Mouse (Mus musculus): ENCODE results near the gene Olfr1311. TPM values are rescaled to one million over a fixed set of nuclear protein-coding genes. Genes with fewer than 3 reads are reported as not detected.

Gene Olfr1311
- total RNA-seq (2023) = not detected

GRCm38 (mm10) chr2:112024312-112024711 lies at the start of gene Olfr1311:
TSS of gene Olfr1311 (minus strand) at chr2:112024412.

GRCm38 (mm10) chr2:112050138-112050537 lies 25.9 kb upstream of the Olfr1311 start, which contains the start of gene Olfr1312:
TSS of gene Olfr1312 (minus strand) at chr2:112050238.

GRCm38 (mm10) chr2:112012608-112013007 lies 11.6 kb downstream of the Olfr1311 start, which contains the start of gene Olfr1310:
TSS of gene Olfr1310 (minus strand) at chr2:112012708.

GRCm38 (mm10) chr2:111990181-111990580 lies 34.0 kb downstream of the Olfr1311 start, which contains the start of gene Olfr1309:
TSS of gene Olfr1309 (minus strand) at chr2:111990281.

Other genes with a start within 250 kb of the Olfr1311 start
- gene Olfr1302, start 247.0 kb downstream of the Olfr1311 start, total RNA-seq (2023) = not detected
- gene Olfr1303, start 204.1 kb downstream of the Olfr1311 start, total RNA-seq (2023) = not detected
- gene Olfr1305, start 147.3 kb downstream of the Olfr1311 start, total RNA-seq (2023) = not detected
- not detected for gene Olfr1306, start 108.1 kb downstream of the Olfr1311 start, total RNA-seq (2023)
- under 1 TPM; 0.04 to 0.11 TPM for gene Olfr1307, start 75.0 kb downstream of the Olfr1311 start, total RNA-seq (2023)
- gene Olfr1308, start 59.5 kb downstream of the Olfr1311 start, total RNA-seq (2023) = not detected
- gene Olfr1309, start 34.1 kb downstream of the Olfr1311 start, total RNA-seq (2023) = not detected
- gene Olfr1310, start 11.7 kb downstream of the Olfr1311 start, total RNA-seq (2023) = not detected
- not detected for gene Olfr1312, start 25.8 kb upstream of the Olfr1311 start, total RNA-seq (2023)
- not detected for gene Olfr1313, start 53.4 kb upstream of the Olfr1311 start, total RNA-seq (2023)
- gene Olfr1314, start 72.4 kb upstream of the Olfr1311 start, total RNA-seq (2023) = not detected
- not detected for gene Olfr1315-ps1, start 91.0 kb upstream of the Olfr1311 start, total RNA-seq (2023)
- not detected for gene Olfr1316, start 110.6 kb upstream of the Olfr1311 start, total RNA-seq (2023)
- gene Olfr1317, start 115.9 kb upstream of the Olfr1311 start, total RNA-seq (2023) = not detected
- not detected for gene Olfr1318, start 129.8 kb upstream of the Olfr1311 start, total RNA-seq (2023)
- gene Lpcat4, start 215.1 kb upstream of the Olfr1311 start, total RNA-seq (2023) = 10 to 100 TPM; 63.2 to 79.0 TPM
- not detected for gene Nutm1, start 234.9 kb upstream of the Olfr1311 start, total RNA-seq (2023)
- gene Nop10, start 237.5 kb upstream of the Olfr1311 start, total RNA-seq (2023) = 10 to 100 TPM; 19.7 to 26.5 TPM
- gene Slc12a6, start 241.4 kb upstream of the Olfr1311 start, total RNA-seq (2023) = 100 to 1,000 TPM; 182 to 212 TPM
- not detected for gene Gm21985, start 241.9 kb upstream of the Olfr1311 start, total RNA-seq (2023)